Comparison of ENCODE assay signal across 31 mouse cellular contexts in the genomic region with DNA sequence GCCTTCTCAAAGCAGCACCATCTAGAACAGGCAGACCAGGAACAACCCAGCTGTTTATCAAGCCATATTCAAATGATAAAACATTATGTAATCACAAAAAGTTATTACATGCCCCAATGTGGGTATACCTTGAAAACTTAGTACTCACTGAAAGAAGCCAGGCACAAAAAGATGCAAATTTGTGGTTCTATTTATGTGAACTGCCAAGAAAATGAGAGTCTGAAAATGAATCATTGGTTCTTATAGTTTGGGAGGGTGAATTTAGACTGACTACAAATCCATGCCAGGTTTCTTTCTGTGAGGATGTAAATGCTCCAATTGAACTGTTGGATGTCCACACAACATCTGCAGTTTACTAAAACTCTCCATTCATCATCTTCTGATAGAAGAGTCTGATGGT.
"Had no signal": no experiment of that assay in that cellular context is flagged by ENCODE, and none has a peak within 500 bp of the region (broad histone marks: within the 10 kb centered on the region; RNA-seq: fewer than 3 reads in every experiment).

No protein-coding gene starts in this region.

- H3K4me1 ChIP-seq: limb, embryonic 10.5 days; limb, embryonic 12.5 days; limb, embryonic 13.5 days; limb, embryonic 15.5 days; liver, embryonic 12.5 days; liver, embryonic 13.5 days; liver, embryonic 15.5 days; lung, embryonic 15.5 days; megakaryocyte, embryonic 14.5 days; midbrain, embryonic 10.5 days; midbrain, embryonic 12.5 days; midbrain, embryonic 13.5 days; midbrain, embryonic 15.5 days; neural tube, embryonic 12.5 days had no signal

- H3K4me2 ChIP-seq: limb, embryonic 12.5 days; limb, embryonic 13.5 days; limb, embryonic 15.5 days; liver, embryonic 12.5 days; liver, embryonic 13.5 days; liver, embryonic 15.5 days; lung, embryonic 14.5 days; lung, embryonic 15.5 days; midbrain, embryonic 11.5 days; midbrain, embryonic 12.5 days; midbrain, embryonic 13.5 days; midbrain, embryonic 15.5 days; neural tube, embryonic 12.5 days had no signal

- DNase-seq: left cerebral cortex, postnatal 4 days; liver; liver, embryonic 13.5 days; liver, postnatal 0 days; lung, adult 18-20 months; lung, adult 2 months; lung, embryonic 14.5 days; lung, postnatal 10 days; lung, postnatal 14 days; lung, postnatal 36 days; lung, postnatal 4 days; midbrain, embryonic 14.5 days had no signal

- H3K27me3 ChIP-seq: limb, embryonic 12.5 days; limb, embryonic 13.5 days; limb, embryonic 15.5 days; liver, embryonic 12.5 days; liver, embryonic 13.5 days; liver, embryonic 15.5 days; lung, embryonic 15.5 days; megakaryocyte, embryonic 14.5 days; midbrain, embryonic 12.5 days; midbrain, embryonic 13.5 days; midbrain, embryonic 15.5 days; neural tube, embryonic 12.5 days had no signal

- H3K9me3 ChIP-seq: limb, embryonic 10.5 days; limb, embryonic 12.5 days; limb, embryonic 13.5 days; limb, embryonic 15.5 days; liver, embryonic 12.5 days; liver, embryonic 13.5 days; liver, embryonic 15.5 days; lung, embryonic 15.5 days; midbrain, embryonic 10.5 days; midbrain, embryonic 12.5 days; midbrain, embryonic 13.5 days; midbrain, embryonic 15.5 days; neural tube, embryonic 12.5 days had no signal

- H3K27ac ChIP-seq: limb, embryonic 10.5 days; limb, embryonic 12.5 days; limb, embryonic 13.5 days; limb, embryonic 15.5 days; liver, embryonic 12.5 days; liver, embryonic 13.5 days; liver, embryonic 14.5 days; liver, embryonic 15.5 days; lung, embryonic 15.5 days; macrophage; midbrain, embryonic 10.5 days; midbrain, embryonic 12.5 days; midbrain, embryonic 13.5 days; midbrain, embryonic 15.5 days; neural tube, embryonic 12.5 days had no signal

- H3K36me3 ChIP-seq: limb, embryonic 10.5 days; limb, embryonic 12.5 days; limb, embryonic 13.5 days; limb, embryonic 15.5 days; liver, embryonic 12.5 days; liver, embryonic 13.5 days; liver, embryonic 15.5 days; lung, embryonic 15.5 days; midbrain, embryonic 10.5 days; midbrain, embryonic 12.5 days; midbrain, embryonic 13.5 days; midbrain, embryonic 15.5 days; neural tube, embryonic 12.5 days had no signal

- ATAC-seq: liver, embryonic 12.5 days; liver, postnatal 0 days; lung, postnatal 0 days; midbrain, embryonic 13.5 days; midbrain, embryonic 15.5 days; midbrain, embryonic 16.5 days had no signal

- H3K9ac ChIP-seq: limb, embryonic 12.5 days; limb, embryonic 13.5 days; limb, embryonic 15.5 days; liver, embryonic 12.5 days; liver, embryonic 13.5 days; liver, embryonic 14.5 days; liver, embryonic 15.5 days; liver, postnatal 0 days; lung, embryonic 14.5 days; lung, embryonic 15.5 days; midbrain, embryonic 12.5 days; midbrain, embryonic 13.5 days; midbrain, embryonic 15.5 days; neural tube, embryonic 12.5 days had no signal

- H3K4me3 ChIP-seq: limb, embryonic 10.5 days; limb, embryonic 12.5 days; limb, embryonic 13.5 days; limb, embryonic 15.5 days; liver, embryonic 12.5 days; liver, embryonic 13.5 days; liver, embryonic 15.5 days; lung, embryonic 15.5 days; megakaryocyte, embryonic 14.5 days; midbrain, embryonic 10.5 days; midbrain, embryonic 12.5 days; midbrain, embryonic 13.5 days; midbrain, embryonic 15.5 days; myocyte; neural tube, embryonic 12.5 days had no signal
